Mouse (Mus musculus) layer of hippocampus, postnatal 14 days (tissue): ENCODE data around the gene Sumf1. TPM values are rescaled to one million over a fixed set of nuclear protein-coding genes. Genes with fewer than 3 reads are reported as not detected.

Experiments
- DNase-seq, 2 experiments: peaks; one replicate each; pipeline ENCODE4 v3.0.0; 2021 to 2022; ENCODE audit warnings: low spot score in 2 of 2, mixed read lengths in 1 of 2
- total RNA-seq, 2 experiments: library from RNA; stranded (reverse); gene quantifications; 2 replicates each; pipeline ENCODE4 v1.2.3; 2021

Sumf1 gene
- total RNA-seq, 2 experiments from 2014 or later, result 16.6 to 19.8 TPM

- DNase-seq, result no peak
These were observed 32.6 kb downstream of the Sumf1 start for GRCm38 (mm10) chr6:108152661-108153269.

- no peak for DNase-seq
These were observed 33.3 kb downstream of the Sumf1 start for GRCm38 (mm10) chr6:108152081-108152480.

GRCm38 (mm10) chr6:108149235-108149634, 36.1 kb downstream of the Sumf1 start:
- DNase-seq, result no peak

GRCm38 (mm10) chr6:108148435-108148834, 36.9 kb downstream of the Sumf1 start:
- DNase-seq, result no peak

- no peak for DNase-seq
These were observed 38.7 kb downstream of the Sumf1 start for GRCm38 (mm10) chr6:108146637-108147036.

- peak; percentile 56 to 87 for DNase-seq
These were observed 39.3 kb downstream of the Sumf1 start for GRCm38 (mm10) chr6:108145941-108146588.

GRCm38 (mm10) chr6:108145241-108145640, 40.1 kb downstream of the Sumf1 start:
- no peak for DNase-seq

- DNase-seq, result peak; percentile 33 to 63
These were observed 42.6 kb downstream of the Sumf1 start for GRCm38 (mm10) chr6:108142796-108143195.

GRCm38 (mm10) chr6:108140722-108141490, 44.5 kb downstream of the Sumf1 start:
- no peak for DNase-seq

- no peak for DNase-seq
These were observed 48.4 kb downstream of the Sumf1 start for GRCm38 (mm10) chr6:108137031-108137430.

- no peak for DNase-seq
These were observed 49.1 kb downstream of the Sumf1 start for GRCm38 (mm10) chr6:108136286-108136685.

- DNase-seq, result no peak
These were observed 53.0 kb downstream of the Sumf1 start for GRCm38 (mm10) chr6:108132268-108132935.

GRCm38 (mm10) chr6:108130718-108131117, 54.7 kb downstream of the Sumf1 start:
- DNase-seq, result no peak

- DNase-seq, result no peak
These were observed 58.8 kb downstream of the Sumf1 start for GRCm38 (mm10) chr6:108126631-108127030.

GRCm38 (mm10) chr6:108125474-108125873, 59.9 kb downstream of the Sumf1 start:
- DNase-seq, result no peak

- no peak for DNase-seq
These were observed 67.5 kb downstream of the Sumf1 start for GRCm38 (mm10) chr6:108117881-108118280.

GRCm38 (mm10) chr6:108114971-108115370, 70.4 kb downstream of the Sumf1 start:
- DNase-seq, result no peak

- DNase-seq, result no peak
These were observed 73.7 kb downstream of the Sumf1 start for GRCm38 (mm10) chr6:108111693-108112092.

- no peak for DNase-seq
These were observed 75.0 kb downstream of the Sumf1 start for GRCm38 (mm10) chr6:108110336-108110735.

- no peak for DNase-seq
These were observed 78.0 kb downstream of the Sumf1 start for GRCm38 (mm10) chr6:108107376-108107775.
